Mouse (Mus musculus) ES-E14 (cell line): ENCODE measurements around the gene Slc9a9. TPM values are rescaled to one million over a fixed set of nuclear protein-coding genes. Genes with fewer than 3 reads are reported as not detected.

Experiments used
- DNase-seq: peaks from one replicate; pipeline ENCODE4 v3.0.0-alpha.2; 2013; ENCODE audit warnings: low read depth, low spot score
- H3K27ac ChIP-seq: 2 replicates; pipeline ENCODE4 v1.5.1; 2012; ENCODE audit warnings: low read depth, mild to moderate bottlenecking, low read length, moderate library complexity, mixed read lengths; ENCODE audit not compliant: poor library complexity, insufficient read depth, severe bottlenecking
- H3K36me3 ChIP-seq: 2 replicates; pipeline ENCODE4 v1.6.1; 2012; ENCODE audit warnings: mild to moderate bottlenecking, low read length, moderate library complexity, mixed read lengths; ENCODE audit not compliant: control insufficient read depth, poor library complexity, insufficient read depth, severe bottlenecking
- H3K4me1 ChIP-seq, 2 experiments: fragments of 150-350 bp in 1 of 2; sonication (generic) in 1 of 2; 2 replicates each; pipeline ENCODE4 v1.6.1; 2012; ENCODE audit warnings: low read length in 2 of 2, mild to moderate bottlenecking in 1 of 2, mixed read lengths in 1 of 2; ENCODE audit not compliant: control insufficient read depth in 2 of 2, insufficient read depth in 2 of 2, poor library complexity in 1 of 2
- H3K4me3 ChIP-seq, 2 experiments: fragments of 150-350 bp in 1 of 2; sonication (generic) in 1 of 2; 2 replicates each; pipeline ENCODE4 v1.5.1; 2012; ENCODE audit warnings: low read length in 2 of 2, low read depth in 1 of 2, mild to moderate bottlenecking in 1 of 2, mixed read lengths in 1 of 2; ENCODE audit not compliant: insufficient read depth in 1 of 2, poor library complexity in 1 of 2, severe bottlenecking in 1 of 2
- H3K9ac ChIP-seq: 2 replicates; pipeline ENCODE4 v1.6.1; 2012; ENCODE audit warnings: low read depth, mild to moderate bottlenecking, low read length, mixed read lengths; ENCODE audit not compliant: poor library complexity, insufficient read depth, severe bottlenecking
- H3K9me3 ChIP-seq: fragments of 150-350 bp; sonication (generic); 2 replicates; pipeline ENCODE4 v1.6.1; 2012; ENCODE audit warnings: low read depth, mild to moderate bottlenecking, low read length; ENCODE audit not compliant: control insufficient read depth, insufficient read depth
- CHD2 ChIP-seq: IDR thresholded peaks from 2 replicates; pipeline ENCODE4 v1.6.1; 2014; ENCODE audit warnings: mild to moderate bottlenecking, low read depth, low read length, inconsistent platforms
- HCFC1 ChIP-seq: IDR thresholded peaks from 2 replicates; pipeline ENCODE4 v1.6.1; 2012; ENCODE audit warnings: low read length, inconsistent platforms, borderline replicate concordance; ENCODE audit not compliant: insufficient read depth
- MAFK ChIP-seq: IDR thresholded peaks from 2 replicates; pipeline ENCODE4 v1.6.1; 2014; ENCODE audit warnings: mild to moderate bottlenecking, low read depth, low read length, inconsistent platforms; ENCODE audit not compliant: insufficient read depth
- ZC3H11A ChIP-seq: IDR thresholded peaks from 2 replicates; pipeline ENCODE4 v1.6.1; 2012; ENCODE audit warnings: low read depth, mild to moderate bottlenecking, inconsistent platforms, low read length, borderline replicate concordance
- ZNF384 ChIP-seq: IDR thresholded peaks from 2 replicates; pipeline ENCODE4 v1.6.1; 2012; ENCODE audit warnings: low read depth, low read length, inconsistent platforms
- in situ Hi-C, 2 experiments: fragments of 600-800 bp; cut with MboI; formaldehyde crosslinking; loops; one replicate each; pipeline ENCODE4 v1.15.1; 2025; ENCODE audit warnings: low sequenced_read_pairs in 2 of 2, inconsistent platforms in 1 of 2; ENCODE audit not compliant: unreplicated experiment in 2 of 2
- total RNA-seq: library from RNA; depleted of rRNA; stranded (reverse); fragments of 300-350 nt; gene quantifications from 2 replicates; pipeline ENCODE4 v1.2.3, GENCODE M21; 2012

Slc9a9 gene
- total RNA-seq, 1 experiment = 0.13 TPM

- Histone ChIP-seq H3K36me3 (no peaks in the 10 kb centered on the region), H3K9me3 (no peaks in the 10 kb centered on the region), H3K9ac (no peak overlapping the region), H3K4me3 (no peak overlapping the region), H3K4me1 (no peaks in the 10 kb centered on the region), H3K27ac (no peak overlapping the region)
- in situ Hi-C loops = no loop called here
- TF ChIP-seq CHD2 = no peak
- TF ChIP-seq MAFK = no peak
- no peak for TF ChIP-seq HCFC1
- no peak for TF ChIP-seq ZNF384
- no peak for TF ChIP-seq ZC3H11A
- DNase-seq = no peak
Measured at GRCm38 (mm10) chr9:94712084-94712483, 42.4 kb downstream of the Slc9a9 start.

- no peaks in the 10 kb centered on the region for H3K36me3 ChIP-seq
- TF ChIP-seq ZC3H11A = no peak
- TF ChIP-seq HCFC1 = no peak
- TF ChIP-seq MAFK = no peak
- no peak for TF ChIP-seq CHD2
- no peak for TF ChIP-seq ZNF384
- in situ Hi-C loops = no loop called here
- H3K9me3 ChIP-seq = no peaks in the 10 kb centered on the region
- DNase-seq = no peak
- no peak overlapping the region for H3K27ac ChIP-seq
- H3K4me1 ChIP-seq = no peaks in the 10 kb centered on the region
- no peak overlapping the region for H3K9ac ChIP-seq
- no peak overlapping the region for H3K4me3 ChIP-seq
Measured at GRCm38 (mm10) chr9:94716695-94717094, 47.0 kb downstream of the Slc9a9 start.

GRCm38 (mm10) chr9:94723631-94724030, 53.9 kb downstream of the Slc9a9 start:
- no peak for DNase-seq
- no peak overlapping the region for H3K9ac ChIP-seq
- H3K4me3 ChIP-seq = no peak overlapping the region
- H3K27ac ChIP-seq = no peak overlapping the region
- no peaks in the 10 kb centered on the region for H3K9me3 ChIP-seq
- no peaks in the 10 kb centered on the region for H3K4me1 ChIP-seq
- in situ Hi-C loops = no loop called here
- no peaks in the 10 kb centered on the region for H3K36me3 ChIP-seq
- no peak for TF ChIP-seq CHD2
- TF ChIP-seq MAFK = no peak
- no peak for TF ChIP-seq HCFC1
- TF ChIP-seq ZC3H11A = no peak
- TF ChIP-seq ZNF384 = no peak

- Histone ChIP-seq H3K9me3 (no peaks in the 10 kb centered on the region), H3K36me3 (no peaks in the 10 kb centered on the region), H3K27ac (no peak overlapping the region), H3K4me3 (no peak overlapping the region), H3K4me1 (no peaks in the 10 kb centered on the region), H3K9ac (no peak overlapping the region)
- DNase-seq = no peak
- in situ Hi-C loops = loop anchor here in 1 of 2 experiments (25.0 kb wide), 1 partner anchor 687 kb away; the partner anchor contains the start of gene Chst2
- TF ChIP-seq ZC3H11A (no peak), ZNF384 (no peak), HCFC1 (no peak), MAFK (no peak), CHD2 (no peak)
Measured at GRCm38 (mm10) chr9:94725121-94725520, 55.4 kb downstream of the Slc9a9 start.

- peak; percentile 61; the same call in 1 of the 2 replicates for TF ChIP-seq ZC3H11A
- no peak for TF ChIP-seq HCFC1
- no peak for TF ChIP-seq MAFK
- no peak for TF ChIP-seq CHD2
- TF ChIP-seq ZNF384 = no peak
- H3K9ac ChIP-seq = no peak overlapping the region
- no peaks in the 10 kb centered on the region for H3K4me1 ChIP-seq
- in situ Hi-C loops = loop anchor here in 1 of 2 experiments (25.0 kb wide), 1 partner anchor 685 kb away; the partner anchor contains the start of gene Chst2
- no peak overlapping the region for H3K27ac ChIP-seq
- no peaks in the 10 kb centered on the region for H3K36me3 ChIP-seq
- H3K9me3 ChIP-seq = no peaks in the 10 kb centered on the region
- DNase-seq = no peak
- H3K4me3 ChIP-seq = no peak overlapping the region
Measured at GRCm38 (mm10) chr9:94727457-94727856, 57.7 kb downstream of the Slc9a9 start.
